In genomic region chr6:90575261-90575715, GRCm38 (mm10) we compare ENCODE assay signal across 8 mouse cellular contexts. TPM values are rescaled to one million over a fixed set of nuclear protein-coding genes. Genes with fewer than 3 reads are reported as not detected.
A peak's percentile ranks its signal among the peaks of the same experiment; 100 is the strongest.
DNase-seq lines count a peak whose midpoint lies in the region; ATAC-seq and TF ChIP-seq lines count a peak whose summit lies in the region.

No protein-coding gene starts in this region.

- TF ChIP-seq CTCF in C2C12 (IDR thresholded peaks at IDR 0.05; ENCODE audit: control insufficient read depth, insufficient read depth, insufficient read length), result peak; percentile 29

- no peak overlapping the region for H3K27ac ChIP-seq in embryonic facial prominence, embryonic 12.5 days
- no peak overlapping the region for H3K27ac ChIP-seq in limb, embryonic 11.5 days (replicated peaks; ENCODE audit: low read depth, low read length)
- H3K27ac ChIP-seq in midbrain, embryonic 16.5 days (ENCODE audit: low read length), result no peak overlapping the region

- peaks cover 26% of the 10 kb centered on the region for H3K27me3 ChIP-seq in C2C12 (ENCODE audit: control insufficient read depth, insufficient read depth, insufficient read length)
- no peaks in the 10 kb centered on the region for H3K27me3 ChIP-seq in embryonic facial prominence, embryonic 12.5 days
- H3K27me3 ChIP-seq in limb, embryonic 11.5 days (ENCODE audit: control insufficient read depth, insufficient read depth, low read length), result no peaks in the 10 kb centered on the region
- H3K27me3 ChIP-seq in midbrain, embryonic 16.5 days (ENCODE audit: control insufficient read depth, insufficient read depth, low read depth, low read length), result no peaks in the 10 kb centered on the region

- no peak overlapping the region for H3K4me2 ChIP-seq in embryonic facial prominence, embryonic 12.5 days (replicated peaks)
- no peak overlapping the region for H3K4me2 ChIP-seq in limb, embryonic 11.5 days (ENCODE audit: low read depth, severe bottlenecking)
- no peak overlapping the region for H3K4me2 ChIP-seq in midbrain, embryonic 16.5 days (ENCODE audit: low read length)

- H3K9me3 ChIP-seq in embryonic facial prominence, embryonic 12.5 days, result no peaks in the 10 kb centered on the region
- no peaks in the 10 kb centered on the region for H3K9me3 ChIP-seq in limb, embryonic 11.5 days (ENCODE audit: control insufficient read depth, low read length)
- H3K9me3 ChIP-seq in midbrain, embryonic 16.5 days (replicated peaks; ENCODE audit: control insufficient read depth, low read length, poor library complexity, severe bottlenecking), result no peaks in the 10 kb centered on the region

- WGBS in embryonic facial prominence, embryonic 12.5 days, result 35% methylated on average over 3 of the region's 3 CpGs
- WGBS in limb, embryonic 11.5 days, result 47% methylated on average over 3 of the region's 3 CpGs
- 33% methylated on average over 3 of the region's 3 CpGs for WGBS in midbrain, embryonic 16.5 days

- H3K79me3 ChIP-seq in C2C12 (ENCODE audit: low read depth), result no peaks in the 10 kb centered on the region

- no peak overlapping the region for H3K4me3 ChIP-seq in C2C12 (ENCODE audit: insufficient read depth, poor library complexity, severe bottlenecking)
- no peak overlapping the region for H3K4me3 ChIP-seq in embryonic facial prominence, embryonic 12.5 days
- no peak overlapping the region for H3K4me3 ChIP-seq in limb, embryonic 11.5 days (ENCODE audit: low read depth, low read length)
- H3K4me3 ChIP-seq in midbrain, embryonic 16.5 days (ENCODE audit: low read depth, low read length), result no peak overlapping the region

- ATAC-seq in embryonic facial prominence, embryonic 12.5 days (ENCODE audit: insufficient number of reproducible peaks, insufficient read depth, low FRiP score, low TSS enrichment), result 0 out of 2 replicates have a peak, but pooled peaks have one; percentile 38
- peak; percentile 46; the same call in 1 of the 2 replicates for ATAC-seq in limb, embryonic 11.5 days (ENCODE audit: insufficient number of reproducible peaks, low FRiP score, low TSS enrichment, low read depth)
- ATAC-seq in midbrain, embryonic 16.5 days, result peak; percentile 61; the same call in 1 of the 2 replicates

- H3ac ChIP-seq in C2C12 (ENCODE audit: control insufficient read depth, insufficient read length, low read depth), result no peak overlapping the region

- H3K4me1 ChIP-seq in embryonic facial prominence, embryonic 12.5 days, result no peaks in the 10 kb centered on the region
- no peaks in the 10 kb centered on the region for H3K4me1 ChIP-seq in limb, embryonic 11.5 days (ENCODE audit: control insufficient read depth, insufficient read depth, low read length)
- no peaks in the 10 kb centered on the region for H3K4me1 ChIP-seq in midbrain, embryonic 16.5 days (ENCODE audit: control insufficient read depth, insufficient read depth, low read length)

- H3K79me2 ChIP-seq in C2C12 (ENCODE audit: control insufficient read depth, insufficient read depth), result no peaks in the 10 kb centered on the region

- DNase-seq in adrenal gland, postnatal 36 days, result peak; percentile 83 to 84
- DNase-seq in heart, adult 8-10 months (ENCODE audit: low spot score), result peak; percentile 70
- DNase-seq in kidney, adult 8-10 months, result peak; percentile 76 to 88
- peak; percentile 86 for DNase-seq in limb, embryonic 11.5 days (ENCODE audit: low spot score)
- DNase-seq in spleen, postnatal 14 days (ENCODE audit: low spot score in 2 of 2), result peak; percentile 39 to 52

- no peaks in the 10 kb centered on the region for H3K36me3 ChIP-seq in C2C12 (ENCODE audit: control insufficient read depth, insufficient read depth)
- H3K36me3 ChIP-seq in embryonic facial prominence, embryonic 12.5 days, result no peaks in the 10 kb centered on the region
- no peaks in the 10 kb centered on the region for H3K36me3 ChIP-seq in limb, embryonic 11.5 days (ENCODE audit: control insufficient read depth, insufficient read depth, low read length)
- H3K36me3 ChIP-seq in midbrain, embryonic 16.5 days (ENCODE audit: control insufficient read depth, insufficient read depth, low read length), result no peaks in the 10 kb centered on the region

- no peak overlapping the region for H3K9ac ChIP-seq in embryonic facial prominence, embryonic 12.5 days
- no peak overlapping the region for H3K9ac ChIP-seq in limb, embryonic 11.5 days (ENCODE audit: low read length)
- no peak overlapping the region for H3K9ac ChIP-seq in midbrain, embryonic 16.5 days (ENCODE audit: low read depth, low read length)

TF ChIP-seq in C2C12, 6 proteins besides CTCF, POLR2A, EP300 and RAD21:
- no peak for TF ChIP-seq MAX (IDR thresholded peaks at IDR 0.05)
- TF ChIP-seq CEBPB (IDR thresholded peaks at IDR 0.05; ENCODE audit: low read depth), result no peak
- TF ChIP-seq USF1 (IDR thresholded peaks at IDR 0.05; ENCODE audit: low read depth), result no peak
- no peak for TF ChIP-seq FOSL1 (IDR thresholded peaks at IDR 0.05; ENCODE audit: insufficient read depth, low read length, poor library complexity, severe bottlenecking)
- TF ChIP-seq MYOD1 (IDR thresholded peaks at IDR 0.05; ENCODE audit: control insufficient read depth, insufficient read length, low read depth), result no peak
- TF ChIP-seq MYOG (IDR thresholded peaks at IDR 0.05; ENCODE audit: control insufficient read depth, extremely low read depth, insufficient read length), result no peak
TF ChIP-seq in C2C12: peak in this region for 0.

RNA-seq across cellular contexts. Expression of gene Slc41a3, which starts 29.2 kb away (rescaled TPM):
- polyA plus RNA-seq in C2C12 (2012; fragmentation: generic; extraction: Trizol), result 0.97 TPM
- total RNA-seq in adrenal gland, postnatal 36 days (2021), result 10 to 100 TPM; 25.5 to 70.3 TPM
- polyA plus RNA-seq in embryonic facial prominence, embryonic 12.5 days (2016; fragmentation: Nextera tagmentation; extraction: Ambion mirVana), result 2.4 and 2.8 TPM in 2 replicates
- total RNA-seq in heart, adult 8-10 months (2022), result 10 to 100 TPM; 48.1 to 98.4 (median 78.7) TPM
- 2.0 and 2.2 TPM in 2 replicates for polyA plus RNA-seq in limb, embryonic 11.5 days (2014; fragmentation: Nextera tagmentation; extraction: Ambion mirVana)
- polyA plus RNA-seq in midbrain, embryonic 16.5 days (2015; fragmentation: Nextera tagmentation; extraction: Ambion mirVana), result 5.8 and 8.1 TPM in 2 replicates
